Mouse (Mus musculus): Measurements from ENCODE around the gene Cxcr5. TPM values are rescaled to one million over a fixed set of nuclear protein-coding genes. Genes with fewer than 3 reads are reported as not detected.

Cxcr5 gene
- total RNA-seq, 2 experiments from 2014 or later, result not detected

- DNase-seq, result no peak
These were observed 28.6 kb downstream of the Cxcr5 start for GRCm38 (mm10) chr9:44532991-44533580.

GRCm38 (mm10) chr9:44528340-44528739 is 33.3 kb downstream of the Cxcr5 start:
- DNase-seq, result no peak

- no peak for DNase-seq
These were observed 35.2 kb downstream of the Cxcr5 start for GRCm38 (mm10) chr9:44526337-44527112.

- DNase-seq, result no peak
These were observed 36.1 kb downstream of the Cxcr5 start for GRCm38 (mm10) chr9:44525589-44525988.

- no peak for DNase-seq
These were observed 36.7 kb downstream of the Cxcr5 start for GRCm38 (mm10) chr9:44525001-44525400.

GRCm38 (mm10) chr9:44524235-44524826 is 37.3 kb downstream of the Cxcr5 start:
- no peak for DNase-seq

GRCm38 (mm10) chr9:44523686-44524085 is 38.0 kb downstream of the Cxcr5 start:
- DNase-seq, result no peak

GRCm38 (mm10) chr9:44521927-44522326 is 39.8 kb downstream of the Cxcr5 start:
- DNase-seq, result no peak

- DNase-seq, result no peak
These were observed 43.6 kb downstream of the Cxcr5 start for GRCm38 (mm10) chr9:44518068-44518467.

- DNase-seq, result no peak
These were observed 44.3 kb downstream of the Cxcr5 start for GRCm38 (mm10) chr9:44517368-44517767.

- no peak for DNase-seq
These were observed 45.8 kb downstream of the Cxcr5 start for GRCm38 (mm10) chr9:44515891-44516290.

- no peak for DNase-seq
These were observed 46.4 kb downstream of the Cxcr5 start for GRCm38 (mm10) chr9:44515131-44515751.

GRCm38 (mm10) chr9:44514147-44514546 is 47.5 kb downstream of the Cxcr5 start:
- no peak for DNase-seq

GRCm38 (mm10) chr9:44513610-44514009 is 48.1 kb downstream of the Cxcr5 start:
- no peak for DNase-seq

GRCm38 (mm10) chr9:44513121-44513520 is 48.6 kb downstream of the Cxcr5 start:
- no peak for DNase-seq

- no peak for DNase-seq
These were observed 49.0 kb downstream of the Cxcr5 start for GRCm38 (mm10) chr9:44512717-44513003.

GRCm38 (mm10) chr9:44511935-44512716 is 49.6 kb downstream of the Cxcr5 start:
- no peak for DNase-seq

- DNase-seq, result peak in 1 of 2 experiments; percentile 72
These were observed 50.6 kb downstream of the Cxcr5 start for GRCm38 (mm10) chr9:44510872-44511601.

GRCm38 (mm10) chr9:44510355-44510871 is 51.3 kb downstream of the Cxcr5 start:
- no peak for DNase-seq

- DNase-seq, result peak; percentile 74
These were observed 52.0 kb downstream of the Cxcr5 start for GRCm38 (mm10) chr9:44509487-44510354.

Measured in layer of hippocampus, postnatal 36 days (tissue).